Mouse (Mus musculus) G1E (cell line): ENCODE data around the gene Gmfb. TPM values are rescaled to one million over a fixed set of nuclear protein-coding genes. Genes with fewer than 3 reads are reported as not detected.

Source experiments
- ATAC-seq: 2 replicates; pipeline ENCODE4 v1.8.0; 2016; ENCODE audit warnings: mild to moderate bottlenecking; ENCODE audit not compliant: insufficient number of reproducible peaks, poor library complexity, low FRiP score, severe bottlenecking; ENCODE audit errors: extremely low read depth
- DNase-seq: peaks from one replicate; pipeline ENCODE4 v3.0.0; 2012; ENCODE audit warnings: low spot score
- H3K27me3 ChIP-seq: 2 replicates; pipeline ENCODE4 v1.6.1; 2012; ENCODE audit warnings: mild to moderate bottlenecking, low read length, inconsistent platforms; ENCODE audit not compliant: insufficient read depth
- H3K36me3 ChIP-seq: replicated peaks from 2 replicates; pipeline ENCODE3; 2012; ENCODE audit warnings: mild to moderate bottlenecking, inconsistent platforms
- H3K4me1 ChIP-seq: 2 replicates; pipeline ENCODE4 v1.6.1; 2012; ENCODE audit warnings: low read depth, low read length, inconsistent platforms, mixed read lengths; ENCODE audit not compliant: insufficient read depth
- H3K4me3 ChIP-seq: 2 replicates; pipeline ENCODE4 v1.5.1; 2012; ENCODE audit warnings: low read depth, mild to moderate bottlenecking, inconsistent platforms, low read length, moderate library complexity, mixed read lengths
- H3K9me3 ChIP-seq: replicated peaks from 2 replicates; pipeline ENCODE4 v1.6.1; 2012; ENCODE audit warnings: inconsistent platforms
- CTCF ChIP-seq: IDR thresholded peaks from 2 replicates; pipeline ENCODE4 v1.5.1; 2012; ENCODE audit warnings: low read depth, low read length, inconsistent platforms, mixed read lengths
- GATA1 ChIP-seq: IDR thresholded peaks from 2 replicates; pipeline ENCODE4 v1.6.1; 2012; ENCODE audit warnings: borderline replicate concordance, low read length, inconsistent platforms, mixed read lengths
- GATA2 ChIP-seq: IDR thresholded peaks from 2 replicates; pipeline ENCODE4 v1.6.1; 2012; ENCODE audit warnings: low read depth, low read length, inconsistent platforms, borderline replicate concordance
- POLR2AphosphoS5 ChIP-seq: IDR thresholded peaks from 2 replicates; pipeline ENCODE4 v1.6.1; 2012; ENCODE audit warnings: low read depth, low read length, inconsistent platforms; ENCODE audit not compliant: insufficient replicate concordance
- TAL1 ChIP-seq: conservative IDR thresholded peaks from 2 replicates; pipeline ENCODE4 v1.6.1; 2012; ENCODE audit warnings: low read depth, low read length, inconsistent platforms, mixed read lengths
- polyA plus RNA-seq: library from polyadenylated mRNA; stranded (reverse); fragments of >175 nt; gene quantifications from 2 replicates; pipeline ENCODE4 v1.2.3, GENCODE M21; 2012
- total RNA-seq, 2 experiments: library from RNA; stranded (forward) in 1 of 2; stranded (reverse) in 1 of 2; fragments of 200-1000 nt in 1 of 2; fragments of >200 nt in 1 of 2; fragmentation: Nextera tagmentation in 1 of 2; gene quantifications; 2 replicates each; pipeline ENCODE4 v1.2.3; 2014 to 2017

The Gmfb gene
- total and polyA plus RNA-seq, 3 experiments, result 5.2 to 243 (median 131) TPM

DNA sequence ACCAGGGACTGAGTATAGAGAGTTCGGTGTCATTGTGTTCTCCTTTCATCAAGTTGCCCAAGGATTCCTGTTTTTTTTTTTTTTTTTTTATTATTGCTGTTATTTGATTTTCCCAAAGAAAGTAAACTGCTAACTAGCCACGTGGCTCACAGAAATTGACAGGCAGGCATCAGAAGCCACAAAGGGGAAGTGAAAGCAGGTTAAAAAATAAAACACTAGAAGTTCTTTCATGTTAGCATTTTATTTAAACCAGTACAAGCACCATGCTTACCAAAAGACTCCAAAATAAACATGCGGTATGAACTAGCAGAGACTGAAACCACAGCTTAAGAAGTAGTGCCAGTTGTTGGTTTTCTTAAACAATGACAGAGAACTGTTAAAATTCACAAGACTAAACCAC lies 14.1 kb downstream of the Gmfb start:
- H3K4me1 ChIP-seq, result no peaks in the 10 kb centered on the region; the same call in 1 of the 2 replicates
- DNase-seq (no peak), ATAC-seq (no peak)
- H3K4me3 ChIP-seq, result no peak overlapping the region
- H3K9me3 ChIP-seq, result no peaks in the 10 kb centered on the region
- peaks cover 87% of the 10 kb centered on the region for H3K36me3 ChIP-seq
- TF ChIP-seq POLR2AphosphoS5, result no peak
- no peak for TF ChIP-seq GATA2
- no peak for TF ChIP-seq TAL1
- no peaks in the 10 kb centered on the region for H3K27me3 ChIP-seq

GRCm38 (mm10) chr14:46806186-46806585 lies 15.9 kb downstream of the Gmfb start:
- ATAC-seq, result no peak
- Histone ChIP-seq H3K36me3 (peaks cover 86% of the 10 kb centered on the region), H3K4me1 (peaks cover 1% of the 10 kb centered on the region; the same call in 1 of the 2 replicates), H3K4me3 (no peak overlapping the region), H3K9me3 (no peaks in the 10 kb centered on the region), H3K27me3 (no peaks in the 10 kb centered on the region)
- DNase-seq, result no peak
- TF ChIP-seq POLR2AphosphoS5 (no peak), TAL1 (no peak), GATA1 (no peak), CTCF (no peak), GATA2 (no peak)

DNA sequence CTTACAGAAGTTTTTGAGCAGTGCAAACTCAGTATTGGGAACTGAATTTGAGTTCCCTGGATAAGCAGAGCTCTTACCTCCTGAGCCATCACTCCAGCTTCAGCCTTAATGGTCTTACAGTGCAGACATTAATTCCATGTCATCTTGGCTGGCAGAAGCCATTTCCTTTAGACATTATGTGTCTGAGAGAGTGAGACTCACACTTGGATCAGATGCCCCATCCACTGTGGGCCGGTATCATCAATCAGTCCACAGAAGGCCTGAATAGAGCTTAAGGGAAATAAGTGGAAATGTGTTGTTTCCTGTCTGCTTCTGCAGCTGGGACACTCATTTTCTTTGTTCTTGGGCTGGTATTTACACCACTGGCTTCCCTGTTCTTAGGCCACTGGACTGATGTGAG lies 18.3 kb downstream of the Gmfb start:
- no peak for ATAC-seq

DNA sequence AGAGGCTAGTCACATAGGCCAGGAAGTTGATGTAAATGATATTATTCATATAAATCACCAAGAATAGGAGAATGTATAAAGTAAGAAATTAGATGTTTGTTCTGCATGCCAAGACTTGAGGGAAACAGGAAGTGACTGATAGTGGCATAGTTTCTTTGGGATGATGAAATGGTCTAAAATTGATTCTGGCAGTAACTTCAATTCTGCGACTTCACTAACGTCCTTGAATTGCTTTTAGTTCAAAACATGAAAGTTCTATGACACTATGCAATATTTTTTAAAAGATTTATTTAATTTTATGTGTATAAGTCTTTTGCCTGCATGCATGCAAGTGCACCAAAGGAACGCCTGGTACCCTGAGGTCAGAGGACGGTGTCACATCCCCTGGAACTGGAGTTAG lies 18.8 kb downstream of the Gmfb start:
- no peaks in the 10 kb centered on the region for H3K9me3 ChIP-seq
- no peak for TF ChIP-seq POLR2AphosphoS5
- TF ChIP-seq GATA1, result no peak
- no peak for TF ChIP-seq GATA2
- TF ChIP-seq TAL1, result no peak
- no peak for TF ChIP-seq CTCF
- H3K4me3 ChIP-seq, result no peak overlapping the region
- H3K36me3 ChIP-seq, result peaks cover 71% of the 10 kb centered on the region
- DNase-seq (no peak), ATAC-seq (no peak)
- no peaks in the 10 kb centered on the region for H3K27me3 ChIP-seq
- H3K4me1 ChIP-seq, result peaks cover 7% of the 10 kb centered on the region

More for the DNA sequence above, 18.3 kb downstream of the Gmfb start:
- no peak for DNase-seq
- Histone ChIP-seq H3K27me3 (no peaks in the 10 kb centered on the region), H3K36me3 (peaks cover 77% of the 10 kb centered on the region), H3K9me3 (no peaks in the 10 kb centered on the region), H3K4me1 (peaks cover 7% of the 10 kb centered on the region), H3K4me3 (no peak overlapping the region)
- TF ChIP-seq CTCF (no peak), TAL1 (no peak), POLR2AphosphoS5 (no peak), GATA2 (no peak)

- no peaks in the 10 kb centered on the region for H3K9me3 ChIP-seq
- no peaks in the 10 kb centered on the region for H3K27me3 ChIP-seq
- peak; percentile 45; the same call in 1 of the 2 replicates for ATAC-seq
- peaks cover 48% of the 10 kb centered on the region for H3K36me3 ChIP-seq
- peaks cover 7% of the 10 kb centered on the region for H3K4me1 ChIP-seq
- no peak for DNase-seq
- TF ChIP-seq TAL1, result no peak
- TF ChIP-seq POLR2AphosphoS5, result no peak
- TF ChIP-seq CTCF, result no peak
- TF ChIP-seq GATA1, result no peak
- TF ChIP-seq GATA2, result no peak
- H3K4me3 ChIP-seq, result no peak overlapping the region
These were observed 21.2 kb downstream of the Gmfb start for GRCm38 (mm10) chr14:46800684-46801345.

GRCm38 (mm10) chr14:46794157-46794556 lies 27.9 kb downstream of the Gmfb start:
- H3K36me3 ChIP-seq, result peaks cover 12% of the 10 kb centered on the region
- ATAC-seq, result no peak

DNA sequence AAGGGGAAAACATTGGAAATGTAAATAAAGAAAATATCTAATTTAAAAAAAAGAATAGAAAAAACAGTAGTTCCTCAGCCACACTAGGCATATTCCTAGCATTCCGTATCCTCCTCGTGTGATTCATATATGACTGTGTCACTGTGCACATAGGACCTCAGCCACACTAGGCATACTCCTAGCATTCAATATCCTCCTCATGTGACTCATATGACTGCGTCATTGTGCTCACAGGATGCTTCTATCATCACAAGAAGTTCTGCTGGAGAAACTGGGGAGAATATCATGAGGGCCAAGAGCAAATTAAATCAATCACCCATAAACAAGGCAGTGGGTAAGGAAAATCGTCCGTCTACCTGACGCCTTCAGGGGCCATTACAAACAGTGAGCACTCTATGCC lies 31.3 kb downstream of the Gmfb start:
- TF ChIP-seq TAL1, result no peak
- TF ChIP-seq GATA2, result no peak
- no peak for TF ChIP-seq POLR2AphosphoS5
- no peak for TF ChIP-seq GATA1
- ATAC-seq (no peak), DNase-seq (no peak)
- H3K4me1 ChIP-seq, result peaks cover 32% of the 10 kb centered on the region
- H3K4me3 ChIP-seq, result no peak overlapping the region
- peaks cover 12% of the 10 kb centered on the region for H3K36me3 ChIP-seq
- H3K9me3 ChIP-seq, result peaks cover 2% of the 10 kb centered on the region; the same call in 1 of the 2 replicates
- H3K27me3 ChIP-seq, result no peaks in the 10 kb centered on the region

More at GRCm38 (mm10) chr14:46794157-46794556, 27.9 kb downstream of the Gmfb start:
- Histone ChIP-seq H3K4me1 (peaks cover 14% of the 10 kb centered on the region), H3K9me3 (no peaks in the 10 kb centered on the region), H3K4me3 (no peak overlapping the region), H3K27me3 (no peaks in the 10 kb centered on the region)
- no peak for DNase-seq
- TF ChIP-seq TAL1 (no peak), CTCF (no peak), GATA1 (no peak), POLR2AphosphoS5 (no peak), GATA2 (no peak)
